In genomic region chr9:21148427-21148826, GRCm38 (mm10) we compare ENCODE assay signal across 10 mouse cellular contexts. TPM values are rescaled to one million over a fixed set of nuclear protein-coding genes. Genes with fewer than 3 reads are reported as not detected.
DNase-seq lines count a peak whose midpoint lies in the region; ATAC-seq and TF ChIP-seq lines count a peak whose summit lies in the region.
"Had no signal": no experiment of that assay in that cellular context is flagged by ENCODE, and none has a peak within 500 bp of the region (broad histone marks: within the 10 kb centered on the region; RNA-seq: fewer than 3 reads in every experiment).

No protein-coding gene starts in this region.

- DNase-seq in kidney, postnatal 0 days (ENCODE audit: low spot score) = no peak
- no peak for DNase-seq in kidney, adult 2 months
- DNase-seq in embryonic facial prominence, embryonic 14.5 days (ENCODE audit: low spot score) = no peak
- DNase-seq in left cerebral cortex, postnatal 4 days = no peak
- no peak for DNase-seq in kidney, postnatal 4 days
- DNase-seq: cerebellum, postnatal 25 days; kidney, postnatal 25 days had no signal

- no peaks in the 10 kb centered on the region for H3K27me3 ChIP-seq in kidney, postnatal 0 days (ENCODE audit: insufficient read depth, low read length)
- no peaks in the 10 kb centered on the region for H3K27me3 ChIP-seq in kidney, adult 2 months (replicated peaks; ENCODE audit: control insufficient read depth, insufficient read depth, low read length)
- no peaks in the 10 kb centered on the region for H3K27me3 ChIP-seq in embryonic facial prominence, embryonic 14.5 days (replicated peaks; ENCODE audit: control insufficient read depth, insufficient read depth, low read length)
- H3K27me3 ChIP-seq in intestine, postnatal 0 days (replicated peaks; ENCODE audit: control insufficient read depth, insufficient read depth, low read length) = no peaks in the 10 kb centered on the region
- H3K27me3 ChIP-seq in neural tube, embryonic 12.5 days (replicated peaks) = no peaks in the 10 kb centered on the region

- peaks cover 20% of the 10 kb centered on the region; the same call in 1 of the 2 replicates for H3K4me1 ChIP-seq in kidney, postnatal 0 days (replicated peaks; ENCODE audit: insufficient read depth, low read length)
- peaks cover 16% of the 10 kb centered on the region; the same call in 1 of the 2 replicates for H3K4me1 ChIP-seq in kidney, adult 2 months (ENCODE audit: control insufficient read depth, insufficient read depth, low read length)
- H3K4me1 ChIP-seq in embryonic facial prominence, embryonic 14.5 days (ENCODE audit: control insufficient read depth, insufficient read depth, low read length) = peaks cover 20% of the 10 kb centered on the region
- peaks cover 2% of the 10 kb centered on the region; the same call in 1 of the 2 replicates for H3K4me1 ChIP-seq in intestine, postnatal 0 days (replicated peaks; ENCODE audit: control insufficient read depth, insufficient read depth, low read length)
- peaks cover 31% of the 10 kb centered on the region for H3K4me1 ChIP-seq in neural tube, embryonic 12.5 days

- TF ChIP-seq CTCF in kidney, postnatal 0 days (IDR thresholded peaks at IDR 0.05; ENCODE audit: low read depth) = no peak
- TF ChIP-seq CTCF in kidney, adult 2 months (conservative IDR thresholded peaks at IDR 0.05; ENCODE audit: insufficient read depth, insufficient read length, low read depth, low read length) = no peak
- no peak for TF ChIP-seq CTCF in intestine, postnatal 0 days (IDR thresholded peaks at IDR 0.05; ENCODE audit: low read depth)

- no peak for ATAC-seq in kidney, postnatal 0 days (replicated peaks; ENCODE audit: low FRiP score, low read depth)
- no peak for ATAC-seq in embryonic facial prominence, embryonic 14.5 days (ENCODE audit: low read depth)
- ATAC-seq in intestine, postnatal 0 days = no peak
- ATAC-seq in neural tube, embryonic 12.5 days (ENCODE audit: low FRiP score, low read depth) = no peak
- ATAC-seq in frontal cortex, adult (ENCODE audit: low TSS enrichment) = no peak

- H3K4me3 ChIP-seq in kidney, postnatal 0 days (replicated peaks; ENCODE audit: low read depth, low read length) = peak overlapping the region; percentile 83; the same call in 1 of the 2 replicates
- no peak overlapping the region; the same call in 1 of the 2 replicates for H3K4me3 ChIP-seq in kidney, adult 2 months (ENCODE audit: insufficient read depth, low read depth, low read length)
- H3K4me3 ChIP-seq in embryonic facial prominence, embryonic 14.5 days (ENCODE audit: low read depth, low read length) = peak overlapping the region; percentile 78
- H3K4me3 ChIP-seq in intestine, postnatal 0 days (ENCODE audit: low read depth, low read length) = peak overlapping the region; percentile 81
- H3K4me3 ChIP-seq in neural tube, embryonic 12.5 days = peak overlapping the region; percentile 83; the same call in 1 of the 2 replicates

- H3K4me2 ChIP-seq in kidney, postnatal 0 days (ENCODE audit: low read length) = peak overlapping the region; percentile 88
- peak overlapping the region; percentile 87 for H3K4me2 ChIP-seq in embryonic facial prominence, embryonic 14.5 days (ENCODE audit: low read depth, low read length)
- H3K4me2 ChIP-seq in intestine, postnatal 0 days (replicated peaks; ENCODE audit: low read depth) = peak overlapping the region; percentile 80
- peak overlapping the region; percentile 91 for H3K4me2 ChIP-seq in neural tube, embryonic 12.5 days (replicated peaks)

- H3K36me3 ChIP-seq in kidney, postnatal 0 days (ENCODE audit: insufficient read depth, low read length) = peaks cover 18% of the 10 kb centered on the region; the same call in 1 of the 2 replicates
- H3K36me3 ChIP-seq in kidney, adult 2 months (ENCODE audit: control insufficient read depth, insufficient read depth, low read length) = no peaks in the 10 kb centered on the region
- peaks cover 30% of the 10 kb centered on the region for H3K36me3 ChIP-seq in embryonic facial prominence, embryonic 14.5 days (ENCODE audit: control insufficient read depth, insufficient read depth, low read length)
- H3K36me3 ChIP-seq in intestine, postnatal 0 days (ENCODE audit: control insufficient read depth, insufficient read depth) = peaks cover 22% of the 10 kb centered on the region
- H3K36me3 ChIP-seq in neural tube, embryonic 12.5 days = peaks cover 29% of the 10 kb centered on the region

- no peak overlapping the region for H3K27ac ChIP-seq in kidney, postnatal 0 days
- no peak overlapping the region for H3K27ac ChIP-seq in kidney, adult 2 months (ENCODE audit: insufficient read depth, low read depth, low read length)
- H3K27ac ChIP-seq in embryonic facial prominence, embryonic 14.5 days (replicated peaks; ENCODE audit: low read depth, low read length) = no peak overlapping the region
- H3K27ac ChIP-seq in intestine, postnatal 0 days (ENCODE audit: low read depth, low read length) = peak overlapping the region; percentile 15; the same call in 1 of the 2 replicates
- H3K27ac ChIP-seq in neural tube, embryonic 12.5 days = no peak overlapping the region

- peak overlapping the region; percentile 86 for H3K9ac ChIP-seq in kidney, postnatal 0 days (ENCODE audit: low read depth, low read length)
- H3K9ac ChIP-seq in embryonic facial prominence, embryonic 14.5 days (ENCODE audit: low read depth, low read length) = peak overlapping the region; percentile 88
- peak overlapping the region; percentile 80; the same call in 1 of the 2 replicates for H3K9ac ChIP-seq in intestine, postnatal 0 days (ENCODE audit: low read depth, low read length)
- H3K9ac ChIP-seq in neural tube, embryonic 12.5 days = peak overlapping the region; percentile 79

- no peak for TF ChIP-seq POLR2A in kidney, adult 2 months (IDR thresholded peaks at IDR 0.05; ENCODE audit: low read depth, low read length)

- intact Hi-C loops in left cerebral cortex, postnatal 4 days (cut with DNase I) = no loop called here

- no peaks in the 10 kb centered on the region for H3K9me3 ChIP-seq in kidney, postnatal 0 days (replicated peaks; ENCODE audit: low read length)
- H3K9me3 ChIP-seq in embryonic facial prominence, embryonic 14.5 days (ENCODE audit: control insufficient read depth, low read length) = no peaks in the 10 kb centered on the region
- no peaks in the 10 kb centered on the region for H3K9me3 ChIP-seq in intestine, postnatal 0 days (ENCODE audit: control insufficient read depth)
- no peaks in the 10 kb centered on the region for H3K9me3 ChIP-seq in neural tube, embryonic 12.5 days

RNA-seq across cellular contexts. Expression of gene Cdc37, which starts 1.4 kb away (rescaled TPM):
- 256 and 271 TPM in 2 replicates for polyA plus RNA-seq in kidney, postnatal 0 days (2015; fragmentation: Nextera tagmentation; extraction: Ambion mirVana)
- polyA plus RNA-seq in kidney, adult 2 months (2012; rRNA removed) = 53.1 and 72.6 TPM in 2 replicates
- 259 and 298 TPM in 2 replicates for polyA plus RNA-seq in embryonic facial prominence, embryonic 14.5 days (2014; fragmentation: Nextera tagmentation; extraction: Ambion mirVana)
- polyA plus RNA-seq in intestine, postnatal 0 days (2015; fragmentation: Nextera tagmentation; extraction: Ambion mirVana) = 113 and 115 TPM in 2 replicates
- polyA plus RNA-seq in neural tube, embryonic 12.5 days (2016; fragmentation: Nextera tagmentation; extraction: Ambion mirVana) = 271 and 293 TPM in 2 replicates
- 100 to 1,000 TPM; 125 TPM for total RNA-seq in left cerebral cortex, postnatal 4 days (2021)

RNA-seq across cellular contexts. Expression of gene Pde4a, which starts 17.1 kb away (rescaled TPM):
- 8.2 and 8.3 TPM in 2 replicates for polyA plus RNA-seq in kidney, postnatal 0 days (2015; fragmentation: Nextera tagmentation; extraction: Ambion mirVana)
- polyA plus RNA-seq in kidney, adult 2 months (2012; rRNA removed) = 7.8 and 9.0 TPM in 2 replicates
- 6.2 and 6.9 TPM in 2 replicates for polyA plus RNA-seq in embryonic facial prominence, embryonic 14.5 days (2014; fragmentation: Nextera tagmentation; extraction: Ambion mirVana)
- 2.8 and 3.5 TPM in 2 replicates for polyA plus RNA-seq in intestine, postnatal 0 days (2015; fragmentation: Nextera tagmentation; extraction: Ambion mirVana)
- polyA plus RNA-seq in neural tube, embryonic 12.5 days (2016; fragmentation: Nextera tagmentation; extraction: Ambion mirVana) = 12.3 and 14.7 TPM in 2 replicates
- 10 to 100 TPM; 44.4 to 47.3 TPM for total RNA-seq in left cerebral cortex, postnatal 4 days (2021)

RNA-seq across cellular contexts. Expression of gene Tyk2, which starts 17.4 kb away (rescaled TPM):
- 8.6 and 9.4 TPM in 2 replicates for polyA plus RNA-seq in kidney, postnatal 0 days (2015; fragmentation: Nextera tagmentation; extraction: Ambion mirVana)
- 17.0 and 19.0 TPM in 2 replicates for polyA plus RNA-seq in kidney, adult 2 months (2012; rRNA removed)
- 9.8 and 11.6 TPM in 2 replicates for polyA plus RNA-seq in embryonic facial prominence, embryonic 14.5 days (2014; fragmentation: Nextera tagmentation; extraction: Ambion mirVana)
- 8.0 and 9.2 TPM in 2 replicates for polyA plus RNA-seq in intestine, postnatal 0 days (2015; fragmentation: Nextera tagmentation; extraction: Ambion mirVana)
- 14.1 and 15.2 TPM in 2 replicates for polyA plus RNA-seq in neural tube, embryonic 12.5 days (2016; fragmentation: Nextera tagmentation; extraction: Ambion mirVana)
- total RNA-seq in left cerebral cortex, postnatal 4 days (2021) = 10 to 100 TPM; 16.1 to 16.7 TPM

RNA-seq across cellular contexts. Expression of gene Raver1, which starts 56.6 kb away (rescaled TPM):
- 40.8 and 41.3 TPM in 2 replicates for polyA plus RNA-seq in kidney, postnatal 0 days (2015; fragmentation: Nextera tagmentation; extraction: Ambion mirVana)
- 45.8 and 47.3 TPM in 2 replicates for polyA plus RNA-seq in kidney, adult 2 months (2012; rRNA removed)
- 64.2 and 71.4 TPM in 2 replicates for polyA plus RNA-seq in embryonic facial prominence, embryonic 14.5 days (2014; fragmentation: Nextera tagmentation; extraction: Ambion mirVana)
- 22.5 and 26.2 TPM in 2 replicates for polyA plus RNA-seq in intestine, postnatal 0 days (2015; fragmentation: Nextera tagmentation; extraction: Ambion mirVana)
- polyA plus RNA-seq in neural tube, embryonic 12.5 days (2016; fragmentation: Nextera tagmentation; extraction: Ambion mirVana) = 54.2 and 63.4 TPM in 2 replicates
- 10 to 100 TPM; 36.8 to 37.9 TPM for total RNA-seq in left cerebral cortex, postnatal 4 days (2021)

RNA-seq across cellular contexts. Expression of gene Gm38431, which starts 56.6 kb away (rescaled TPM):
- 0.80 and 0.91 TPM in 2 replicates for polyA plus RNA-seq in kidney, postnatal 0 days (2015; fragmentation: Nextera tagmentation; extraction: Ambion mirVana)
- 1.1 and 2.6 TPM in 2 replicates for polyA plus RNA-seq in kidney, adult 2 months (2012; rRNA removed)
- 1.2 and 1.4 TPM in 2 replicates for polyA plus RNA-seq in embryonic facial prominence, embryonic 14.5 days (2014; fragmentation: Nextera tagmentation; extraction: Ambion mirVana)
- 0.22 and 0.42 TPM in 2 replicates for polyA plus RNA-seq in intestine, postnatal 0 days (2015; fragmentation: Nextera tagmentation; extraction: Ambion mirVana)
- 1.6 and 2.8 TPM in 2 replicates for polyA plus RNA-seq in neural tube, embryonic 12.5 days (2016; fragmentation: Nextera tagmentation; extraction: Ambion mirVana)
- 1 to 10 TPM; 3.3 to 4.1 TPM for total RNA-seq in left cerebral cortex, postnatal 4 days (2021)
